Mouse (Mus musculus): Measurements from ENCODE around the gene Lcorl. TPM values are rescaled to one million over a fixed set of nuclear protein-coding genes. Genes with fewer than 3 reads are reported as not detected.
A peak's percentile ranks its signal among the peaks of the same experiment; 100 is the strongest.

Lcorl gene
- polyA plus RNA-seq, 1 experiment from 2014 or later: 6.3 TPM

- no peak for DNase-seq
- H3K4me2 ChIP-seq: no peak overlapping the region
- no peaks in the 10 kb centered on the region for H3K9me3 ChIP-seq (replicated peaks)
- no peak overlapping the region for H3K4me3 ChIP-seq (replicated peaks)
- peaks cover 36% of the 10 kb centered on the region for H3K36me3 ChIP-seq
- no peak for ATAC-seq (ENCODE audit: low read depth)
- no peak overlapping the region for H3K27ac ChIP-seq
- no peak overlapping the region for H3K9ac ChIP-seq
- WGBS (ENCODE audit: insufficient replicate concordance): 65% methylated on average over 2 of the region's 2 CpGs
- H3K4me1 ChIP-seq (replicated peaks): peaks cover 5% of the 10 kb centered on the region
- H3K27me3 ChIP-seq: no peaks in the 10 kb centered on the region
These were observed 150.6 kb downstream of the Lcorl start for GRCm38 (mm10) chr5:45706811-45707210.

- Histone ChIP-seq H3K27ac (no peak overlapping the region), H3K9me3 (replicated peaks) (no peaks in the 10 kb centered on the region), H3K4me1 (replicated peaks) (no peaks in the 10 kb centered on the region), H3K4me2 (no peak overlapping the region), H3K27me3 (no peaks in the 10 kb centered on the region), H3K4me3 (replicated peaks) (no peak overlapping the region), H3K36me3 (peaks cover 40% of the 10 kb centered on the region), H3K9ac (no peak overlapping the region)
- ATAC-seq (ENCODE audit: low read depth): no peak
- WGBS (ENCODE audit: insufficient replicate concordance): 80% methylated on average over 6 of the region's 6 CpGs
- DNase-seq: no peak
These were observed 165.7 kb downstream of the Lcorl start for GRCm38 (mm10) chr5:45691678-45692077.

GRCm38 (mm10) chr5:45690802-45691201, 166.6 kb downstream of the Lcorl start:
- Histone ChIP-seq H3K4me2 (no peak overlapping the region), H3K4me3 (replicated peaks) (no peak overlapping the region), H3K27me3 (no peaks in the 10 kb centered on the region), H3K36me3 (peaks cover 40% of the 10 kb centered on the region), H3K4me1 (replicated peaks) (no peaks in the 10 kb centered on the region), H3K9me3 (replicated peaks) (no peaks in the 10 kb centered on the region), H3K27ac (no peak overlapping the region), H3K9ac (no peak overlapping the region)
- no peak for DNase-seq
- WGBS (ENCODE audit: insufficient replicate concordance): 23% methylated on average over 2 of the region's 2 CpGs
- no peak for ATAC-seq (ENCODE audit: low read depth)

GRCm38 (mm10) chr5:45689152-45689551, 168.3 kb downstream of the Lcorl start:
- H3K27me3 ChIP-seq: no peaks in the 10 kb centered on the region
- ATAC-seq (ENCODE audit: low read depth) (0 out of 2 replicates have a peak, but pooled peaks have one; percentile 31), DNase-seq (no peak)
- no peaks in the 10 kb centered on the region for H3K9me3 ChIP-seq (replicated peaks)
- peaks cover 49% of the 10 kb centered on the region for H3K36me3 ChIP-seq
- no peak overlapping the region for H3K4me2 ChIP-seq
- no peak overlapping the region for H3K4me3 ChIP-seq (replicated peaks)
- 60% methylated on average over 4 of the region's 4 CpGs for WGBS (ENCODE audit: insufficient replicate concordance)
- H3K9ac ChIP-seq: no peak overlapping the region
- H3K4me1 ChIP-seq (replicated peaks): no peaks in the 10 kb centered on the region
- no peak overlapping the region for H3K27ac ChIP-seq

GRCm38 (mm10) chr5:45686223-45686622, 171.2 kb downstream of the Lcorl start:
- 93% methylated on average over 3 of the region's 3 CpGs for WGBS (ENCODE audit: insufficient replicate concordance)

GRCm38 (mm10) chr5:45685243-45685642, 172.2 kb downstream of the Lcorl start:
- no peaks in the 10 kb centered on the region for H3K9me3 ChIP-seq (replicated peaks)
- H3K36me3 ChIP-seq: peaks cover 60% of the 10 kb centered on the region
- H3K9ac ChIP-seq: no peak overlapping the region
- no peaks in the 10 kb centered on the region for H3K4me1 ChIP-seq (replicated peaks)
- DNase-seq: no peak
- WGBS (ENCODE audit: insufficient replicate concordance): 81% methylated on average over 2 of the region's 2 CpGs
- ATAC-seq (ENCODE audit: low read depth): no peak
- no peak overlapping the region for H3K4me2 ChIP-seq
- H3K27me3 ChIP-seq: no peaks in the 10 kb centered on the region
- no peak overlapping the region for H3K4me3 ChIP-seq (replicated peaks)
- no peak overlapping the region for H3K27ac ChIP-seq

More at GRCm38 (mm10) chr5:45686223-45686622, 171.2 kb downstream of the Lcorl start:
- DNase-seq (no peak), ATAC-seq (ENCODE audit: low read depth) (no peak)
- no peak overlapping the region for H3K9ac ChIP-seq
- no peaks in the 10 kb centered on the region for H3K9me3 ChIP-seq (replicated peaks)
- H3K36me3 ChIP-seq: peaks cover 57% of the 10 kb centered on the region
- no peaks in the 10 kb centered on the region for H3K4me1 ChIP-seq (replicated peaks)
- no peaks in the 10 kb centered on the region for H3K27me3 ChIP-seq
- no peak overlapping the region for H3K4me2 ChIP-seq
- no peak overlapping the region for H3K4me3 ChIP-seq (replicated peaks)
- no peak overlapping the region for H3K27ac ChIP-seq

GRCm38 (mm10) chr5:45683388-45683787, 174.0 kb downstream of the Lcorl start:
- Histone ChIP-seq H3K4me2 (no peak overlapping the region), H3K4me1 (replicated peaks) (no peaks in the 10 kb centered on the region), H3K36me3 (peaks cover 52% of the 10 kb centered on the region), H3K9me3 (replicated peaks) (no peaks in the 10 kb centered on the region), H3K4me3 (replicated peaks) (no peak overlapping the region), H3K9ac (no peak overlapping the region), H3K27me3 (no peaks in the 10 kb centered on the region), H3K27ac (no peak overlapping the region)
- WGBS (ENCODE audit: insufficient replicate concordance): 83% methylated on average over 1 of the region's 1 CpGs
- no peak for ATAC-seq (ENCODE audit: low read depth)
- DNase-seq: no peak

- DNase-seq (no peak), ATAC-seq (ENCODE audit: low read depth) (no peak)
- no peak overlapping the region for H3K4me3 ChIP-seq (replicated peaks)
- no peak overlapping the region for H3K27ac ChIP-seq
- no peaks in the 10 kb centered on the region for H3K4me1 ChIP-seq (replicated peaks)
- peaks cover 60% of the 10 kb centered on the region for H3K36me3 ChIP-seq
- H3K27me3 ChIP-seq: no peaks in the 10 kb centered on the region
- no peak overlapping the region for H3K4me2 ChIP-seq
- no peak overlapping the region for H3K9ac ChIP-seq
- H3K9me3 ChIP-seq (replicated peaks): no peaks in the 10 kb centered on the region
These were observed 177.5 kb downstream of the Lcorl start for GRCm38 (mm10) chr5:45679955-45680354.

GRCm38 (mm10) chr5:45677639-45678038, 179.8 kb downstream of the Lcorl start:
- H3K4me1 ChIP-seq (replicated peaks): 0 out of 2 replicates have a peak, but pooled peaks cover 2% of the 10 kb centered on the region
- no peaks in the 10 kb centered on the region for H3K27me3 ChIP-seq
- no peak overlapping the region for H3K9ac ChIP-seq
- no peak overlapping the region for H3K27ac ChIP-seq
- DNase-seq (no peak), ATAC-seq (ENCODE audit: low read depth) (no peak)
- no peaks in the 10 kb centered on the region for H3K9me3 ChIP-seq (replicated peaks)
- H3K4me3 ChIP-seq (replicated peaks): no peak overlapping the region
- peaks cover 48% of the 10 kb centered on the region for H3K36me3 ChIP-seq
- no peak overlapping the region for H3K4me2 ChIP-seq
- 62% methylated on average over 4 of the region's 4 CpGs for WGBS (ENCODE audit: insufficient replicate concordance)

GRCm38 (mm10) chr5:45675032-45675431, 182.4 kb downstream of the Lcorl start:
- ATAC-seq (ENCODE audit: low read depth) (no peak), DNase-seq (no peak)
- WGBS (ENCODE audit: insufficient replicate concordance): 86% methylated on average over 1 of the region's 1 CpGs

GRCm38 (mm10) chr5:45670894-45671494, 186.4 kb downstream of the Lcorl start:
- DNase-seq: no peak
- H3K4me3 ChIP-seq (replicated peaks): peak overlapping the region; percentile 73
- no peak for ATAC-seq (ENCODE audit: low read depth)
- H3K27me3 ChIP-seq: no peaks in the 10 kb centered on the region
- no peak overlapping the region for H3K27ac ChIP-seq
- peaks cover 22% of the 10 kb centered on the region for H3K36me3 ChIP-seq
- H3K4me1 ChIP-seq (replicated peaks): peaks cover 21% of the 10 kb centered on the region
- peak overlapping the region; percentile 88 for H3K9ac ChIP-seq
- 45% methylated on average over 5 of the region's 5 CpGs for WGBS (ENCODE audit: insufficient replicate concordance)
- no peaks in the 10 kb centered on the region for H3K9me3 ChIP-seq (replicated peaks)
- H3K4me2 ChIP-seq: peak overlapping the region; percentile 75

More at GRCm38 (mm10) chr5:45675032-45675431, 182.4 kb downstream of the Lcorl start:
- H3K27me3 ChIP-seq: no peaks in the 10 kb centered on the region
- H3K36me3 ChIP-seq: peaks cover 42% of the 10 kb centered on the region
- no peak overlapping the region for H3K4me2 ChIP-seq
- H3K27ac ChIP-seq: no peak overlapping the region
- no peak overlapping the region for H3K9ac ChIP-seq
- H3K4me1 ChIP-seq (replicated peaks): peaks cover 17% of the 10 kb centered on the region
- H3K9me3 ChIP-seq (replicated peaks): no peaks in the 10 kb centered on the region
- no peak overlapping the region for H3K4me3 ChIP-seq (replicated peaks)

GRCm38 (mm10) chr5:45670280-45670670, 187.1 kb downstream of the Lcorl start:
- peaks cover 21% of the 10 kb centered on the region for H3K4me1 ChIP-seq (replicated peaks)
- peak overlapping the region; percentile 88 for H3K9ac ChIP-seq
- H3K4me3 ChIP-seq (replicated peaks): peak overlapping the region; percentile 73
- no peak for DNase-seq
- H3K27me3 ChIP-seq: no peaks in the 10 kb centered on the region
- H3K27ac ChIP-seq: peak overlapping the region; percentile 90
- no peaks in the 10 kb centered on the region for H3K9me3 ChIP-seq (replicated peaks)
- no peak for ATAC-seq (ENCODE audit: low read depth)
- under 1% methylated on average over 13 of the region's 13 CpGs for WGBS (ENCODE audit: insufficient replicate concordance)
- H3K4me2 ChIP-seq: peak overlapping the region; percentile 75
- H3K36me3 ChIP-seq: peaks cover 16% of the 10 kb centered on the region
